Mouse (Mus musculus) liver, embryonic 15.5 days (tissue): ENCODE measurements around the gene Ppp2r5b. TPM values are rescaled to one million over a fixed set of nuclear protein-coding genes. Genes with fewer than 3 reads are reported as not detected.

Source experiments
- ATAC-seq: fragments of 200-750 bp; cut with Nextera tagmentation; 2 replicates; pipeline ENCODE4 v1.8.0; 2017; ENCODE audit warnings: moderate number of reproducible peaks, mild to moderate bottlenecking, moderate library complexity; ENCODE audit not compliant: insufficient read depth
- H3K27ac ChIP-seq: fragments of 300-500 bp; sonication (generic); replicated peaks from 2 replicates; pipeline ENCODE4 v1.5.1; 2015; ENCODE audit warnings: mild to moderate bottlenecking, inconsistent platforms
- H3K27me3 ChIP-seq: fragments of 300-500 bp; sonication (generic); 2 replicates; pipeline ENCODE4 v1.6.1; 2015; ENCODE audit warnings: mild to moderate bottlenecking, inconsistent platforms
- H3K36me3 ChIP-seq: fragments of 300-500 bp; sonication (generic); replicated peaks from 2 replicates; pipeline ENCODE4 v1.6.1; 2015; ENCODE audit warnings: moderate library complexity, mild to moderate bottlenecking, inconsistent platforms
- H3K4me1 ChIP-seq: fragments of 300-500 bp; sonication (generic); replicated peaks from 2 replicates; pipeline ENCODE4 v1.6.1; 2015; ENCODE audit warnings: inconsistent platforms
- H3K4me2 ChIP-seq: fragments of 300-500 bp; sonication (generic); 2 replicates; pipeline ENCODE4 v1.6.1; 2015; ENCODE audit warnings: moderate library complexity, mild to moderate bottlenecking, inconsistent platforms
- H3K4me3 ChIP-seq: fragments of 300-500 bp; sonication (generic); replicated peaks from 2 replicates; pipeline ENCODE4 v1.5.1; 2015; ENCODE audit warnings: mild to moderate bottlenecking, inconsistent platforms
- H3K9ac ChIP-seq: fragments of 300-500 bp; sonication (generic); 2 replicates; pipeline ENCODE4 v1.6.1; 2015; ENCODE audit warnings: moderate library complexity, mild to moderate bottlenecking, inconsistent platforms
- H3K9me3 ChIP-seq: fragments of 300-500 bp; sonication (generic); replicated peaks from 2 replicates; pipeline ENCODE4 v1.6.1; 2016; ENCODE audit warnings: inconsistent platforms
- WGBS: fragments of 180-500 bp; shearing (Covaris S2); methylation state at CpG from one replicate; pipeline ENCODE4 v1.1.7; 2015; ENCODE audit warnings: mixed read lengths; ENCODE audit not compliant: insufficient replicate concordance; 5-methylcytosine and 5-hydroxymethylcytosine counted together
- polyA plus RNA-seq: library from polyadenylated mRNA; unstranded; fragments of >200 nt; fragmentation: Nextera tagmentation; extraction: Ambion mirVana; gene quantifications from 2 replicates; pipeline ENCODE4 v1.2.1, GENCODE M21; 2015

The Ppp2r5b gene
- polyA plus RNA-seq, 1 experiment from 2014 or later = 3.3 TPM

GRCm38 (mm10) chr19:6234337-6235083 is 1.2 kb downstream of the Ppp2r5b start:
- H3K9ac ChIP-seq = no peak overlapping the region; the same call in 1 of the 2 replicates
- peak overlapping the region; percentile 98 for H3K4me2 ChIP-seq
- peak overlapping the region; percentile 42; the same call in 1 of the 2 replicates for H3K27ac ChIP-seq
- ATAC-seq = no peak
- H3K4me3 ChIP-seq = peak overlapping the region; percentile 74
- no peaks in the 10 kb centered on the region for H3K9me3 ChIP-seq
- WGBS = 69% methylated on average over 11 of the region's 11 CpGs
- H3K36me3 ChIP-seq = no peaks in the 10 kb centered on the region
- no peaks in the 10 kb centered on the region for H3K27me3 ChIP-seq
- H3K4me1 ChIP-seq = peaks cover 50% of the 10 kb centered on the region

GRCm38 (mm10) chr19:6233647-6234046 is 2.0 kb downstream of the Ppp2r5b start:
- no peaks in the 10 kb centered on the region for H3K9me3 ChIP-seq
- H3K27ac ChIP-seq = no peak overlapping the region
- H3K36me3 ChIP-seq = no peaks in the 10 kb centered on the region
- H3K4me1 ChIP-seq = peaks cover 41% of the 10 kb centered on the region
- WGBS = 81% methylated on average over 16 of the region's 16 CpGs
- H3K27me3 ChIP-seq = no peaks in the 10 kb centered on the region
- no peak overlapping the region for H3K9ac ChIP-seq
- ATAC-seq = no peak
- no peak overlapping the region for H3K4me2 ChIP-seq
- H3K4me3 ChIP-seq = no peak overlapping the region

- WGBS = 65% methylated on average over 2 of the region's 2 CpGs
- Histone ChIP-seq H3K9ac (no peak overlapping the region), H3K27ac (no peak overlapping the region), H3K4me3 (no peak overlapping the region), H3K9me3 (no peaks in the 10 kb centered on the region), H3K4me2 (no peak overlapping the region), H3K36me3 (no peaks in the 10 kb centered on the region), H3K4me1 (peaks cover 22% of the 10 kb centered on the region), H3K27me3 (no peaks in the 10 kb centered on the region)
- ATAC-seq = no peak
These were observed 4.6 kb downstream of the Ppp2r5b start for GRCm38 (mm10) chr19:6231036-6231435.

- no peak overlapping the region for H3K4me3 ChIP-seq
- H3K4me2 ChIP-seq = no peak overlapping the region
- H3K4me1 ChIP-seq = peaks cover 18% of the 10 kb centered on the region
- H3K36me3 ChIP-seq = no peaks in the 10 kb centered on the region
- H3K9ac ChIP-seq = no peak overlapping the region
- 64% methylated on average over 4 of the region's 4 CpGs for WGBS
- H3K9me3 ChIP-seq = no peaks in the 10 kb centered on the region
- no peak for ATAC-seq
- no peaks in the 10 kb centered on the region for H3K27me3 ChIP-seq
- no peak overlapping the region for H3K27ac ChIP-seq
These were observed 5.3 kb downstream of the Ppp2r5b start for GRCm38 (mm10) chr19:6230411-6230810.

GRCm38 (mm10) chr19:6227864-6228263 is 7.8 kb downstream of the Ppp2r5b start:
- no peak overlapping the region for H3K4me3 ChIP-seq
- no peak for ATAC-seq
- no peaks in the 10 kb centered on the region for H3K36me3 ChIP-seq
- no peaks in the 10 kb centered on the region for H3K4me1 ChIP-seq
- H3K9me3 ChIP-seq = no peaks in the 10 kb centered on the region
- H3K27me3 ChIP-seq = no peaks in the 10 kb centered on the region
- H3K4me2 ChIP-seq = no peak overlapping the region
- H3K9ac ChIP-seq = no peak overlapping the region
- H3K27ac ChIP-seq = no peak overlapping the region
- 69% methylated on average over 4 of the region's 4 CpGs for WGBS

GRCm38 (mm10) chr19:6226763-6227162 is 8.9 kb downstream of the Ppp2r5b start:
- H3K9me3 ChIP-seq = no peaks in the 10 kb centered on the region
- no peaks in the 10 kb centered on the region for H3K36me3 ChIP-seq
- no peak overlapping the region for H3K9ac ChIP-seq
- no peak overlapping the region for H3K27ac ChIP-seq
- ATAC-seq = no peak
- WGBS = 81% methylated on average over 14 of the region's 14 CpGs
- H3K27me3 ChIP-seq = no peaks in the 10 kb centered on the region
- H3K4me2 ChIP-seq = no peak overlapping the region
- H3K4me1 ChIP-seq = no peaks in the 10 kb centered on the region
- no peak overlapping the region for H3K4me3 ChIP-seq

GRCm38 (mm10) chr19:6226135-6226534 is 9.5 kb downstream of the Ppp2r5b start, which contains the start of gene Gpha2:
TSS of gene Gpha2 (plus strand) at chr19:6226380.
- Histone ChIP-seq H3K4me2 (no peak within 1 kb of the TSS), H3K4me3 (no peak within 1 kb of the TSS), H3K36me3 (no peaks in the 10 kb centered on the region), H3K27ac (no peak within 1 kb of the TSS), H3K27me3 (no peaks in the 10 kb centered on the region), H3K9ac (no peak within 1 kb of the TSS), H3K9me3 (no peaks in the 10 kb centered on the region), H3K4me1 (no peaks in the 10 kb centered on the region)
- WGBS = 25% methylated on average over 2 of the region's 2 CpGs
- ATAC-seq = no peak

- H3K27ac ChIP-seq = no peak overlapping the region
- no peak for ATAC-seq
- no peaks in the 10 kb centered on the region for H3K9me3 ChIP-seq
- no peaks in the 10 kb centered on the region for H3K36me3 ChIP-seq
- H3K9ac ChIP-seq = no peak overlapping the region
- H3K27me3 ChIP-seq = no peaks in the 10 kb centered on the region
- WGBS = 55% methylated on average over 6 of the region's 6 CpGs
- H3K4me1 ChIP-seq = no peaks in the 10 kb centered on the region
- H3K4me2 ChIP-seq = no peak overlapping the region
- H3K4me3 ChIP-seq = no peak overlapping the region
These were observed 17.1 kb downstream of the Ppp2r5b start for GRCm38 (mm10) chr19:6218606-6219005.

GRCm38 (mm10) chr19:6216046-6216705 is 19.5 kb downstream of the Ppp2r5b start:
- Histone ChIP-seq H3K4me2 (no peak overlapping the region), H3K27me3 (no peaks in the 10 kb centered on the region), H3K36me3 (no peaks in the 10 kb centered on the region), H3K9me3 (no peaks in the 10 kb centered on the region), H3K9ac (no peak overlapping the region), H3K4me3 (no peak overlapping the region), H3K4me1 (no peaks in the 10 kb centered on the region), H3K27ac (no peak overlapping the region)
- no peak for ATAC-seq
- 58% methylated on average over 6 of the region's 6 CpGs for WGBS

- ATAC-seq = no peak
- no peak overlapping the region for H3K27ac ChIP-seq
- no peak overlapping the region for H3K4me3 ChIP-seq
- H3K4me1 ChIP-seq = no peaks in the 10 kb centered on the region
- 56% methylated on average over 5 of the region's 5 CpGs for WGBS
- no peak overlapping the region for H3K4me2 ChIP-seq
- no peaks in the 10 kb centered on the region for H3K9me3 ChIP-seq
- H3K9ac ChIP-seq = no peak overlapping the region
- H3K27me3 ChIP-seq = no peaks in the 10 kb centered on the region
- H3K36me3 ChIP-seq = no peaks in the 10 kb centered on the region
These were observed 29.0 kb downstream of the Ppp2r5b start for GRCm38 (mm10) chr19:6206716-6207115.

GRCm38 (mm10) chr19:6204265-6204664 is 31.4 kb downstream of the Ppp2r5b start:
- Histone ChIP-seq H3K36me3 (no peaks in the 10 kb centered on the region), H3K4me2 (no peak overlapping the region), H3K27me3 (no peaks in the 10 kb centered on the region), H3K4me1 (no peaks in the 10 kb centered on the region), H3K27ac (no peak overlapping the region), H3K4me3 (no peak overlapping the region), H3K9me3 (no peaks in the 10 kb centered on the region), H3K9ac (no peak overlapping the region)
- 46% methylated on average over 2 of the region's 2 CpGs for WGBS
- ATAC-seq = no peak
